Mouse (Mus musculus): ENCODE results near the gene Nek5. TPM values are rescaled to one million over a fixed set of nuclear protein-coding genes. Genes with fewer than 3 reads are reported as not detected.
"Not testable (repeated sequence)": the region's sequence is repeated elsewhere in the genome, so short reads cannot be mapped to it uniquely, and the experiment has no call there.

Nek5 gene
- total RNA-seq (2021): under 1 TPM; 0.22 to 0.28 TPM

GRCm38 (mm10) chr8:22124220-22125152 lies at the start of gene Nek5:
TSS of gene Nek5 (minus strand) at chr8:22125053.
- DNase-seq: peak; percentile 3 to 9

GRCm38 (mm10) chr8:22169167-22169566 lies 44.3 kb upstream of the Nek5 start:
- DNase-seq: no peak

- peak; percentile 73 to 75 for DNase-seq
Measured at GRCm38 (mm10) chr8:22166080-22166603, 41.3 kb upstream of the Nek5 start, which contains the start of gene Nek3. TSS of gene Nek3 (minus strand) at chr8:22166435.

- no peak for DNase-seq
Measured at GRCm38 (mm10) chr8:22165251-22166079, 40.6 kb upstream of the Nek5 start.

GRCm38 (mm10) chr8:22164431-22164830 lies 39.6 kb upstream of the Nek5 start:
- no peak for DNase-seq

GRCm38 (mm10) chr8:22162206-22162605 lies 37.4 kb upstream of the Nek5 start:
- DNase-seq: no peak

GRCm38 (mm10) chr8:22150345-22150663 lies 25.5 kb upstream of the Nek5 start:
- no peak for DNase-seq

- DNase-seq: no peak
Measured at GRCm38 (mm10) chr8:22149643-22150344, 24.9 kb upstream of the Nek5 start.

- DNase-seq: no peak
Measured at GRCm38 (mm10) chr8:22148367-22148740, 23.5 kb upstream of the Nek5 start.

GRCm38 (mm10) chr8:22147706-22148366 lies 23.0 kb upstream of the Nek5 start:
- no peak for DNase-seq

- DNase-seq: no peak
Measured at GRCm38 (mm10) chr8:22145831-22146230, 21.0 kb upstream of the Nek5 start.

- no peak for DNase-seq
Measured at GRCm38 (mm10) chr8:22143764-22144491, 19.1 kb upstream of the Nek5 start.

GRCm38 (mm10) chr8:22142592-22142991 lies 17.7 kb upstream of the Nek5 start:
- DNase-seq: no peak

GRCm38 (mm10) chr8:22141836-22142385 lies 17.1 kb upstream of the Nek5 start:
- no peak for DNase-seq

GRCm38 (mm10) chr8:22136462-22136861 lies 11.6 kb upstream of the Nek5 start:
- not testable (repeated sequence) for DNase-seq

- no peak for DNase-seq
Measured at GRCm38 (mm10) chr8:22134750-22135135, 9.9 kb upstream of the Nek5 start.

- DNase-seq: no peak
Measured at GRCm38 (mm10) chr8:22134078-22134749, 9.4 kb upstream of the Nek5 start.

- DNase-seq: no peak
Measured at GRCm38 (mm10) chr8:22132062-22132461, 7.2 kb upstream of the Nek5 start.

- DNase-seq: no peak
Measured at GRCm38 (mm10) chr8:22107020-22107419, 17.8 kb downstream of the Nek5 start.

- DNase-seq: no peak
Measured at GRCm38 (mm10) chr8:22091568-22091967, 33.3 kb downstream of the Nek5 start.

Data from layer of hippocampus, postnatal 36 days (tissue).